Mouse (Mus musculus) adrenal gland, postnatal 0 days (tissue): ENCODE results near the gene Olfr172. TPM values are rescaled to one million over a fixed set of nuclear protein-coding genes. Genes with fewer than 3 reads are reported as not detected.

Experiments
- microRNA-seq: library from miRNA; unstranded; fragments of <30 nt; microRNA quantifications from one replicate; pipeline ENCODE4, GENCODE M21; 2016; ENCODE audit warnings: borderline replicate concordance; ENCODE audit not compliant: insufficient number of aligned reads
- polyA plus RNA-seq: library from polyadenylated mRNA; unstranded; fragments of >200 nt; fragmentation: Nextera tagmentation; extraction: Ambion mirVana; gene quantifications from 2 replicates; pipeline ENCODE4 v1.2.1, GENCODE M21; 2015

The Olfr172 gene
- not detected in 2 replicates for polyA plus RNA-seq

DNA sequence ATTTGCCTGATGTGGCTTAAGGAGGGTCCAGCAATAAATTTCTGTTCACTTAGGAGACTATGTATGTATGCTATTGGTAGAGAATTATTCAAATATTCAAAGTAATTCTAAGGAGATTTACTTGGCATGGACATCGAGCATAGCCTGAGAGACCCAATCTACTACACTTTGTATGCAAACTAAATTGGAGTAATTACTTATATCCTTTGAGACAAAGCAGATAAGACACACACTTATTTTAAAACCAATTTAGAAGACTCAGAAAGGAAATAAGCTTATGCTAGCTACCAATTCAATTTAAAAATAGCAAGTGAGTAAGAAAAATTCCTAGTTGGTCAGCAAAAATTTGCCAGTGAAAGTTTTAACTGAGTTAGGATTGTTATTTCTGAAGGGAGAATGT is at the start of gene Olfr172:
TSS of gene Olfr172 (minus strand) at position 101 of the 400 bp plus-strand sequence.

DNA sequence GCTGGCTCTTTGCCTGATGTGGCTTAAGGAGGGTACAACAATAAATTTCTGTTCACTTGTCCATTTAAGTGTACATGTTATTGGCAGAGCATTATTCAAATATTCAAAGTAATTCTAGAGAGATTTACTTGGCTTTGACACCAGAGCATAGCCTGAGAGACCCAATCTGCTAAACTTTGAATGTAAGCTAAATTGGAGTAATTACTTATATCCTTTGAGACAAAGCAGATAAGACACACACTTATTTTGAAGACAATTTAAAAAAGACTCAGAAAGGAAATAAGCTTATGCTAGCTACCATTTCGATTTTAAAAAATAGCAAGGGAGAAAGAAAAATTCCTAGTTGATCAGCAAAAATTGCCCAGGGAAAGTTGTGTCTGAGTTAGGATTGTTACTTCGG is 37.2 kb upstream of the Olfr172 start, which contains the start of gene Olfr173:
TSS of gene Olfr173 (minus strand) at position 101 of the 400 bp plus-strand sequence.

DNA sequence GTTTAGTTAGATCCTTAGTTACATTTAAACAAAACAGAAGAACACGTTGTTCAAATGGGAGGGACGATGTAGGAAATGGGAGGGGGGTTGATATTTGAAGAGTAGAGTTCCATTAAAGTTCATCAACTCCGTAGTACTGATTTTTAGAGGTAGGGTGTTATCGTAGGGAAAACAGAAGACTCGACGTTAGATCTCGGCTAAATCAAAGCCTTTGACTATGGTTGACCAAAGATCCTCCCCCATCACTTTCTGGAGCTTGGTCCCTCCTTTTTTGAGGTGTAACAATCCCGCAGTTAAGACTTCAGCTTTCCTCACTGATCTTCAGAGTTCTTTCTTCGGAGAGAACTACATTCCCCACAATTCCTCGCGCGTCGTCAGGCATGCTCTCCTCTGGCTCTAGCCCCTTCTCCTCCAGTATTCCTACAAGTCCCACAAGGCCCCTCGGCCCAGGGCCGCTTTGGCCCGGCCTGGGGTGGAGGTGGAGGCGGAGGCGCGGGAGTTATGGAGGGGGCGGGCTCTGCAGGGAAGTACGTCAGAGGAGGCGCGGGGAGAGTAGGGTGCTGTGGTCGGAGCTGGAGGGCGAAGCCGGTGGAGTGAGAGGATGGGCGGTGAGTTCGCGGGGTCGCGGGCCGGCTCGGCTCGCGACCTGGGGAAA is 35.4 kb downstream of the Olfr172 start, which contains the start of gene Cldnd1:
TSS of gene Cldnd1 (plus strand) at position 434 of the 655 bp plus-strand sequence.

DNA sequence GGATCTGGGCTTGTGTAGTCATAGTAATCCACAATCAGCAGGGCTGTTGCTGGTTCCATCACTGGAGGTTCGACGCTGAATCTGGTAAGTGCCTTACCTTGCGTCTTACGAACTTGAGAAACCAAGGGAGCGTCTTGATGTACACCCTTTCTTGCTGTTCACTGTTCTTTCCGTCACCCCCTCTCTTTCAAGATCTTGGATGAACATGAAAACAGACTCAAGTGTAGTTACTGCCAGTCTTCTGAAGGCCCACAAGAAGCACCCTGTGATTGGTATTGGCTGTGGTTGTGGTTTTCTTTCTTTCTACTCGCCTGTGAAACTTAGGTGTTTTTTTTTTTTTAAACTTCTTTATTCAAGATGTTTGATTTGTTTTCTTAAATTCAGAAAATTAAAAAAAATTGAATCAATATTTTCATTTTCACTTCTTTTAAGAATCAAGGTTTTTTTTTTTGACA is 44.3 kb downstream of the Olfr172 start, which contains the start of gene Gpr15:
TSS of gene Gpr15 (minus strand) at position 405 of the 455 bp plus-strand sequence.

Small RNA genes lying within 50 kb of the gene (microRNA-seq; reads per million reads assigned to microRNA genes)
- not detected for gene Gm27564

Other genes with a start within 250 kb of the Olfr172 start
- gene St3gal6, start 238.9 kb downstream of the Olfr172 start, polyA plus RNA-seq = 10.1 and 14.6 TPM in 2 replicates
- gene Gm813, start 146.2 kb downstream of the Olfr172 start, polyA plus RNA-seq = not detected in 2 replicates
- not detected in 2 replicates for gene E330017A01Rik, start 124.4 kb downstream of the Olfr172 start, polyA plus RNA-seq
- 18.3 and 32.6 TPM in 2 replicates for gene Cpox, start 92.9 kb downstream of the Olfr172 start, polyA plus RNA-seq
- gene Gpr15, start 44.1 kb downstream of the Olfr172 start, polyA plus RNA-seq = 0.19 TPM in 1 of 2 replicates, not detected in the other
- gene Cldnd1, start 35.3 kb downstream of the Olfr172 start, polyA plus RNA-seq = 73.6 and 77.7 TPM in 2 replicates
- gene Olfr173, start 37.1 kb upstream of the Olfr172 start, polyA plus RNA-seq = not detected in 2 replicates
- not detected in 2 replicates for gene Olfr175-ps1, start 63.6 kb upstream of the Olfr172 start, polyA plus RNA-seq
- not detected in 2 replicates for gene Olfr177, start 111.6 kb upstream of the Olfr172 start, polyA plus RNA-seq
- not detected in 2 replicates for gene Olfr178, start 128.9 kb upstream of the Olfr172 start, polyA plus RNA-seq
- gene Olfr181, start 165.6 kb upstream of the Olfr172 start, polyA plus RNA-seq = not detected in 2 replicates
- gene Olfr180, start 166.2 kb upstream of the Olfr172 start, polyA plus RNA-seq = not detected in 2 replicates
- gene Olfr183, start 232.2 kb upstream of the Olfr172 start, polyA plus RNA-seq = not detected in 2 replicates